Mouse (Mus musculus) kidney, embryonic 14.5 days (tissue): ENCODE measurements around the gene Tor4a. TPM values are rescaled to one million over a fixed set of nuclear protein-coding genes. Genes with fewer than 3 reads are reported as not detected.

Experiments used
- ATAC-seq: fragments of 200-750 bp; cut with Nextera tagmentation; 2 replicates; pipeline ENCODE4 v1.8.0; 2017; ENCODE audit warnings: moderate number of reproducible peaks, mild to moderate bottlenecking, moderate TSS enrichment, moderate library complexity; ENCODE audit not compliant: low FRiP score, low TSS enrichment
- H3K27ac ChIP-seq: fragments of 300-500 bp; sonication (generic); 2 replicates; pipeline ENCODE4 v1.5.1; 2014; ENCODE audit warnings: low read depth, mild to moderate bottlenecking, low read length, moderate library complexity, mixed read lengths
- H3K27me3 ChIP-seq: fragments of 300-500 bp; sonication (generic); 2 replicates; pipeline ENCODE4 v1.6.1; 2014; ENCODE audit warnings: mild to moderate bottlenecking, low read length; ENCODE audit not compliant: control insufficient read depth, insufficient read depth
- H3K36me3 ChIP-seq: fragments of 300-500 bp; sonication (generic); 2 replicates; pipeline ENCODE4 v1.6.1; 2014; ENCODE audit warnings: low read length, mixed read lengths; ENCODE audit not compliant: control insufficient read depth, insufficient read depth
- H3K4me1 ChIP-seq: fragments of 300-500 bp; sonication (generic); 2 replicates; pipeline ENCODE4 v1.6.1; 2014; ENCODE audit warnings: low read length, mixed read lengths; ENCODE audit not compliant: control insufficient read depth, insufficient read depth
- H3K4me2 ChIP-seq: fragments of 300-500 bp; sonication (generic); replicated peaks from 2 replicates; pipeline ENCODE4 v1.6.1; 2014; ENCODE audit warnings: low read depth, mild to moderate bottlenecking, low read length
- H3K4me3 ChIP-seq: fragments of 300-500 bp; sonication (generic); 2 replicates; pipeline ENCODE4 v1.5.1; 2014; ENCODE audit warnings: mild to moderate bottlenecking, low read length
- H3K9ac ChIP-seq: fragments of 300-500 bp; sonication (generic); 2 replicates; pipeline ENCODE4 v1.6.1; 2014; ENCODE audit warnings: low read depth, mild to moderate bottlenecking, low read length, moderate library complexity
- H3K9me3 ChIP-seq: fragments of 300-500 bp; sonication (generic); 2 replicates; pipeline ENCODE4 v1.6.1; 2016; ENCODE audit warnings: low read length; ENCODE audit not compliant: control insufficient read depth
- WGBS: fragments of 180-500 bp; shearing (Covaris S2); extraction: QIAGEN DNeasy Blood & Tissue Kit; methylation state at CpG from one replicate; pipeline ENCODE4 v1.1.7; 2014; 5-methylcytosine and 5-hydroxymethylcytosine counted together
- polyA plus RNA-seq: library from polyadenylated mRNA; unstranded; fragments of >200 nt; fragmentation: Nextera tagmentation; extraction: Ambion mirVana; gene quantifications from 2 replicates; pipeline ENCODE4 v1.2.1, GENCODE M21; 2014

Gene Tor4a
- polyA plus RNA-seq, 1 experiment from 2014 or later, result 11.3 TPM

GRCm38 (mm10) chr2:25172629-25173028, 24.1 kb downstream of the Tor4a start:
- H3K9me3 ChIP-seq, result no peaks in the 10 kb centered on the region
- H3K4me1 ChIP-seq, result peaks cover 49% of the 10 kb centered on the region
- ATAC-seq, result no peak
- H3K36me3 ChIP-seq, result no peaks in the 10 kb centered on the region
- no peak overlapping the region for H3K9ac ChIP-seq
- H3K4me2 ChIP-seq, result no peak overlapping the region
- WGBS, result 40% methylated on average over 8 of the region's 8 CpGs
- no peak overlapping the region for H3K27ac ChIP-seq
- H3K27me3 ChIP-seq, result no peaks in the 10 kb centered on the region
- no peak overlapping the region for H3K4me3 ChIP-seq

DNA sequence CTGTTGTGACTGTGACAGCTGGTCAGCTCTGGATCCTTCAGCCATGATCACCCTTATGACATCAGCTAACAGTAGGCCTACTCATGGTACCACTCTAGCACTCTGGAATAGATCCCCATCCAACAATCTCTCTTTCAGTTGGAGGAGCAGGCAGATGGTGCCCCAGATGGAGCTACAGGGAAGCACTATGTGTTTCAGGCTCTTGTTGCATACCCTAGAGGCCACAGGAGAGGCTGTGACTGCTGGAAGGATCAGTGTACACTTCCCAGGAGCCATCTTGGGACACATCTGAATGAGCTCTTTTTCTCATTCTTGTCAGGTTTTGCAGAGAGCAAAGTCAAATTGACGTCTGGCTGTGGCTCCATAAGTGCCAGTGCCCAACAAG, 24.9 kb downstream of the Tor4a start:
- Histone ChIP-seq H3K9me3 (no peaks in the 10 kb centered on the region), H3K4me3 (no peak overlapping the region), H3K27me3 (no peaks in the 10 kb centered on the region), H3K4me1 (peaks cover 41% of the 10 kb centered on the region), H3K4me2 (no peak overlapping the region), H3K27ac (no peak overlapping the region), H3K9ac (no peak overlapping the region), H3K36me3 (no peaks in the 10 kb centered on the region)
- ATAC-seq, result no peak
- 71% methylated on average over 1 of the region's 1 CpGs for WGBS

DNA sequence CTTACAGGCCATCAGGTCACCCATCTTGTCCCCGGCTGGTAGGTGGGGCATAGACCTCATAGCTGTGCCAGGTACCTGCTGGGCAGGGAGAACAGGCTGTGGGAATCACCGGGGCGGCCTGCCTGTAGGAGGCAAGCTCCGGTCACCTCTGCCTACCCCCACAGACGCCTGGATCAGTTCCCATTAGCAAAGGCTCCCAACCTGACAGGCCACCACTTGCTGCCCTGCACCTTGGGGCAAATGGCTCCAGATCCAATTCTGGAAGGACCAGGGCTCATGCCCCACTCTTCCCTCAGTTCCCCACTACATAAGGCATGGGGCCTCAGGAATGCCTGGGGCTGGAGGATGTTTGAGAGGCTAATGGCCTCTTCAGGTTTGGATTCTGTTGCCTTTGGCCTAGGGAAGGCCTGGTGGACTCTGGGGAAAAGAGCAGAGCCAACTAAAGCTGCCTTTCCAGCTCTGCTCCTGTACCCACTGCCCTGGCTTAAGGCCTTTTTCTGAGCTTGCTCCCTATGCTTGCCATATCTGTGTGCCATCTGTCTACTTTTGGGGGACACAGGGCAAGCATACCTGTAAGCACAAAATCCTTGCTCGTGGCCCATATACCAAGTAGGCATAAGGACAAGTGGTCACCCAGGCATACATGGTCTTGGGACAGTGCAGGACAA, 25.5 kb downstream of the Tor4a start:
- H3K36me3 ChIP-seq, result no peaks in the 10 kb centered on the region
- H3K4me2 ChIP-seq, result no peak overlapping the region
- 78% methylated on average over 6 of the region's 6 CpGs for WGBS
- no peaks in the 10 kb centered on the region for H3K27me3 ChIP-seq
- H3K9ac ChIP-seq, result no peak overlapping the region
- H3K27ac ChIP-seq, result no peak overlapping the region
- no peak for ATAC-seq
- peaks cover 35% of the 10 kb centered on the region for H3K4me1 ChIP-seq
- H3K9me3 ChIP-seq, result no peaks in the 10 kb centered on the region
- H3K4me3 ChIP-seq, result no peak overlapping the region

DNA sequence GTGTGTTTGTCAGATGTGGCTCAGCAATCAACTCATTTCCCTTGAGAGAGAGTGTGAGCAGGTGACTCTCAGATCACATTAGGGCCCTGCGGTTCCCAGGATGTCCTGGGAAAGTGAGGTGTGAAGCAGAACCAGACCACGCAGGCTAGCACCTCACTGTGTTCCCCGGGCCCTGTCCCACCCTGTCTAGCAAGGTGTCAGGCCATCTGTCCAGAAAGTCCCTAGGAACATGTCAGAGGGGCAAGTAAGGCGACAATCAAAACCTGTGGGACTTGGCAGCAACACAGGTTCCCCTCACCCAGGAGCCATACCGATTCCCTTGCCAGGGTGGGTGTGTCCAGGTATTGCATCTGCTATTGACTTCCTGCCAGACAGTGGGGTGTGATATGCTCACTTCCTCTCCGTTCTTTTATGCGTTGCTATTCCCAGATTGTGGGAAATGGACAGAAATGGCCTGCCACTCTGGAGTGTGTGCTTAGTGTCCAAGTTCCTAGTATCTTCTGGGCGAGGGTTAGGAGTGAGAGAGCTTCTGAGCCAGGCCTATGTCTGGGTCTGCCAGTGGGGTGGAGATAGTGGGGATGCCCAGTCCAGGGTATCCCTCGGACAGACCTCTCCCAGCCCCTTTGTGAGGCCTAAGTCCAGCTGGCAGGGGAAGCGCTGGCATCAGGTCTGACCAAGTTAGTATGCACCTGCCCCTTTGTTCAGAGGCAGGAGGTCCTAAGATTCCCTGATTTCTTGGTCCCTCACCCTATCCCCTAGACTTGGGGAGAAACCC, 26.2 kb downstream of the Tor4a start:
- no peak overlapping the region for H3K9ac ChIP-seq
- H3K27me3 ChIP-seq, result no peaks in the 10 kb centered on the region
- H3K9me3 ChIP-seq, result no peaks in the 10 kb centered on the region
- H3K36me3 ChIP-seq, result no peaks in the 10 kb centered on the region
- H3K4me1 ChIP-seq, result peaks cover 28% of the 10 kb centered on the region
- no peak overlapping the region for H3K27ac ChIP-seq
- no peak for ATAC-seq
- H3K4me2 ChIP-seq, result no peak overlapping the region
- no peak overlapping the region for H3K4me3 ChIP-seq
- WGBS, result 42% methylated on average over 10 of the region's 10 CpGs

DNA sequence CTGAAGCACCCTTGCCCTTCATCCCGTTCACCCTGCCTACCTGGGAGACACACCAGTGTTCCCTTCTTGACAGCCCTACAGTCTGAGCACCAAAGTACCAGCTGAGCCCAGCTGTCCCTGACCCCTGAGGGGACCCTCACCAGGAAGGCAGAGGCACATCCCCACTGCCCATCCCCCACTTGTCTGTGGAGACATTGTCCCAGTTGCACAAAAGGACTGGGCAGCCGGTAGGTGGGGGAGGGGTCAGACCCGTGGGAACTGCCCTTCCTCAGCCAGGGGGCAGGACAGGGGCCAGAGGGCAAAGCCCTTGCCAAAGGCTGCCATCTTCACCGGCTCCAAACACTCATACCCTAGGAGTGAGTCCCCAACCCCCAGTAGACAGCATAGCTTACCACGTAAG, 26.9 kb downstream of the Tor4a start:
- peaks cover 28% of the 10 kb centered on the region for H3K4me1 ChIP-seq
- H3K36me3 ChIP-seq, result no peaks in the 10 kb centered on the region
- 12% methylated on average over 5 of the region's 5 CpGs for WGBS
- no peak overlapping the region for H3K4me3 ChIP-seq
- no peak overlapping the region for H3K4me2 ChIP-seq
- H3K27me3 ChIP-seq, result no peaks in the 10 kb centered on the region
- H3K9me3 ChIP-seq, result no peaks in the 10 kb centered on the region
- H3K9ac ChIP-seq, result no peak overlapping the region
- H3K27ac ChIP-seq, result 0 out of 2 replicates have a peak overlapping the region, but pooled peaks have one; percentile 30
- no peak for ATAC-seq

- Histone ChIP-seq H3K27ac (peak overlapping the region; percentile 57), H3K27me3 (no peaks in the 10 kb centered on the region), H3K9me3 (no peaks in the 10 kb centered on the region), H3K36me3 (no peaks in the 10 kb centered on the region), H3K4me2 (peak overlapping the region; percentile 78), H3K9ac (peak overlapping the region; percentile 62; the same call in 1 of the 2 replicates), H3K4me3 (peak overlapping the region; percentile 47), H3K4me1 (peaks cover 36% of the 10 kb centered on the region)
- 22% methylated on average over 2 of the region's 2 CpGs for WGBS
- no peak for ATAC-seq
These were observed 28.1 kb downstream of the Tor4a start for GRCm38 (mm10) chr2:25168665-25168978.

DNA sequence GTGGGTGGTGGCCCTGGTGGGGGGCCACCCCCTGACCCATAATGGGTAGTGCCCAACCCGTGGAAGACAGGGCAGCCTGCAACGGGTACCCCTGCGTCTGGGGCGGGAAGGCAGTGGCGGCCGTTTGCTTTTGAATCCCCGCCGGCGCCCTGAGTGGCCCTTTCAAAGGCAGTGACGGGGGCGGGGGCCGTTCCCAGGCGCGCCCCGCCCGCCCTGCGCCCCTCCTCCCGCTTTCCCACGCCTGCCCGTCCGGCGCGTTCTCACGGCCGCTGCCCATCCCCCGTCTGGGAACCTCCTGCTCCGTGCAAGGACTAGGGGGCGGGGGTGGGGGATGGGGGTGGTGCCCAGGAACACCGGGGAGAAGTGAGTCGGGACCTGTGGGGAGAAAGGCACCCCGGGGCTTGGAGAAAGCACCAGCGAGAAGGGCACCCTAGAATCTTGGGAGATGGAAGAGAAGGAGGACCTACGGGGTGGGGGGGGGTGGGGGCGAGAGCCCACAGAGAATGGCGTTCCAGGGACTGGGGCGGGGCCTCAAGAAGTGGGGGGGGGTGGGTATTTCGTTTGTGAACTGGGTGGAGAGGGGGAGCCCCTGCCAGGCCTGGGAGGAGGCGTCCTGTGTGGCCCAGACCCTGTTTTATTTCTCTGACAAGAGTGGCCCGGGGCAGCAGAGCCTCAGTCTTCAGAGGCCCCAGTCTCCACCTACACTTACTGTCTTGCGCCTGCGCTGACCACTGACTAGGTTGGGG, 28.6 kb downstream of the Tor4a start:
- Histone ChIP-seq H3K27ac (peak overlapping the region; percentile 57), H3K4me3 (peak overlapping the region; percentile 47), H3K27me3 (no peaks in the 10 kb centered on the region), H3K9ac (peak overlapping the region; percentile 62), H3K4me1 (peaks cover 38% of the 10 kb centered on the region), H3K36me3 (no peaks in the 10 kb centered on the region), H3K4me2 (peak overlapping the region; percentile 78), H3K9me3 (no peaks in the 10 kb centered on the region)
- WGBS, result 1% methylated on average over 35 of the region's 41 CpGs
- ATAC-seq, result peak; percentile 79

DNA sequence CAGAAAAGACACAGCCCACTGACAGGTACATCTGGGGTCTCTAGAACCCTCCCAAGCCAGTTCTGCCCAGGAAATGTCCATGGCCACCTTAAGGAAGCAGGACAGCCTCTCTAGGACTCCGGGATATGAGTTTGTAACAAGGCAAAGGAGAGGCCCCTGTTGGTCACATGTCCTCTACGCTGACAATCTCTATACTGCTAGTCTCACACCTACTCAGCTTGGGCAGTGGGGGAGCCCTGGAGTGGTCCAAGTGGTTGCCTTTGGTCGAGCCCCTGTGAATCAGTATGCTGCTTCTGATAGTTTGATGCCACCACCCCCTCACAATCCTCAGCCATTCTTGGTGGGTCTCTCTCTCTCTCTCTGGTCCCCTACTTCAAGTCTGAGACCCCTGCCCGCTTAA, 29.2 kb downstream of the Tor4a start:
- peak; percentile 13; the same call in 1 of the 2 replicates for ATAC-seq
- Histone ChIP-seq H3K4me2 (peak overlapping the region; percentile 78), H3K27ac (peak overlapping the region; percentile 57), H3K4me1 (peaks cover 33% of the 10 kb centered on the region), H3K4me3 (peak overlapping the region; percentile 47), H3K36me3 (no peaks in the 10 kb centered on the region), H3K27me3 (no peaks in the 10 kb centered on the region), H3K9me3 (no peaks in the 10 kb centered on the region), H3K9ac (peak overlapping the region; percentile 62)
- WGBS, result 12% methylated on average over 4 of the region's 4 CpGs

DNA sequence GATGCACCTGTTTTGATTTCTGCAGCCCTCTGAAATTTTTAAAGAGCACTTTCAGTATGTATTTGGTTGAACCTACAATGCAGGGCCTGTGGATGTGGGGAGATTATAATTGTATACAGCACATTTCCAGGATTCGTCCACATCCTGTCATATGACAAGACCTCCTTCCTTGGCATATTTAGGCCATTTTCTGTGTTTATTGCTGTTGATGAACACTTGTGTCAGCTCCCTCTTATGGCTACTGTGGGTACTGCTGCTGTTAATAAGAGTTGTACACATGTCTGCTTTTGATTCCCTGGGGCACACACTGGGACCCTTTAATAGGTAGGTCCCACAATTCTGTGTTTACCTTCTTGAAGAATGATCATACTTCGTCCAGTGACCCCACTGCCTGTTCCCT, 39.0 kb downstream of the Tor4a start:
- no peaks in the 10 kb centered on the region for H3K9me3 ChIP-seq
- H3K9ac ChIP-seq, result no peak overlapping the region
- H3K27ac ChIP-seq, result no peak overlapping the region
- no peak overlapping the region for H3K4me2 ChIP-seq
- no peaks in the 10 kb centered on the region for H3K27me3 ChIP-seq
- H3K4me1 ChIP-seq, result no peaks in the 10 kb centered on the region
- WGBS, result 51% methylated on average over 2 of the region's 2 CpGs
- ATAC-seq, result no peak
- no peaks in the 10 kb centered on the region for H3K36me3 ChIP-seq
- H3K4me3 ChIP-seq, result no peak overlapping the region
